Mouse (Mus musculus) ES-Bruce4 (cell line): Measurements from ENCODE around the gene Magi1.

Experiments
- CTCF ChIP-seq: IDR thresholded peaks from one replicate; pipeline ENCODE4 v1.8.1; 2011; ENCODE audit warnings: low read depth, low read length
- EP300 ChIP-seq: IDR thresholded peaks from 2 replicates; pipeline ENCODE4 v1.6.1; 2011; ENCODE audit warnings: low read depth, low read length; ENCODE audit not compliant: insufficient read depth

- TF ChIP-seq CTCF: no peak
- no peak for TF ChIP-seq EP300
Measured at GRCm38 (mm10) chr6:94253943-94254342, 29.8 kb downstream of the Magi1 start.
